Mouse (Mus musculus) lung, adult 18-20 months (tissue): ENCODE measurements around the gene Crygs.
"Not testable (repeated sequence)": the region's sequence is repeated elsewhere in the genome, so short reads cannot be mapped to it uniquely, and the experiment has no call there.

Experiments
- DNase-seq, 2 experiments: peaks; one replicate each; pipeline ENCODE4 v3.0.0; 2022; ENCODE audit warnings: mixed read lengths in 2 of 2

Crygs gene

DNA sequence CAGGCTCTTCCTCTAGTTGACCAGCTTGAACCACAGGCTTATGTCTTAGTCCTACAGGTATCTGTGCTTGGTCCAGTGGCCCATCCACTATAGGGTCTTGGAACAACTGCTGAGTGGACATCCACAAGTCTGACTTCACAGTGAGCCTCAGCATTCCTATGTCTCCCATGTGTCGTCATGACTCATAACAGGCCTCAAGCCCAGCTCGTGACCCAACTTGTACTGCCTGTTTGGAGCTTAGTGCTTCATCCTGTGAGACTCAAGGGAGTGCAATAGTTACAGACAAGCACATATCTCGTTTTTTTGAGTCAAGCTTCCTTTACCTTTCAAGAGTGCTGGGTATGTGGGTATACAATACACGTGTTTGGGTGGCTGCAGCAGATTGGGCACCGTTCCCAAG is 28.7 kb downstream of the Crygs start:
- DNase-seq = no peak

GRCm38 (mm10) chr16:22779228-22779835 is 32.0 kb downstream of the Crygs start:
- no peak for DNase-seq

- DNase-seq = not testable (repeated sequence)
Observed at GRCm38 (mm10) chr16:22778296-22778695, 33.1 kb downstream of the Crygs start.

- DNase-seq = no peak
Observed at GRCm38 (mm10) chr16:22775471-22775985, 35.8 kb downstream of the Crygs start.

DNA sequence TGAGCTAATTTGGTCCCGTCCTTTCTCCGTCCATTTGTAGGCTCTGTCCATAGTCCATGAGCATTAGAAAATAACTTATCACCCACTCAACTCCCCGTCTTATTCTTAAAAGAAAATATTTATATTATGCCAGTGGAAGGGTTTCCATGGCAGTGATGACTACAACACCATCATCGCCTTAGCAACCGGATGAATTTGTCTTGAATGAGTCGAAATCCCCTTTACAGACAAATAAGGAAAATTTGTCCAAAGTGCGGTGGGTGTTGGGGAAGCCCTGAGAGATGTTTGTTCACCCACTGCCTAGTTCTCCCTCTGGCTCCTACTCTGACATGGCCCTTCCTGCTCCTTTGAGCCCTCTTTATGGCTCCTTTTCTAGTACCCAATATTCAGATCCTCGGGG is 42.7 kb downstream of the Crygs start:
- no peak for DNase-seq

DNA sequence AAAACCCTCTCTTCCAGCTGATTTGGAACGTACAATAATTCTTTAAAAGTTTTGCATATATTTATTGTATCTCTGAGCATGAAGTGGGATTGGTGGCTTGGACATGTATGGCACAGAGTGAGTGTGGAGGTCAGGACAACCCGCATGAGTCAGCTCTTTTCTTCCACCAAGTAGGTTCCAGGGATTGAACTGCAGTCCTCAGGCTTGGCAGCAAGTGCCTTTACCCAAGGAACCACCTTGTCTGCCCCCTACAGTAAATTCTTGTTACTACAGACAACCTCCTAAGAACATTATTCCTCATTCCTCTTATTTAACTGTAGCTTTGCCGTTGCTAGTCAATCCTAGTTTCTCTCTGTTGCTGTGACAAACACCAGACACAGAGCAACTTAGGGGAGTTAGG is 44.0 kb downstream of the Crygs start:
- no peak for DNase-seq

DNA sequence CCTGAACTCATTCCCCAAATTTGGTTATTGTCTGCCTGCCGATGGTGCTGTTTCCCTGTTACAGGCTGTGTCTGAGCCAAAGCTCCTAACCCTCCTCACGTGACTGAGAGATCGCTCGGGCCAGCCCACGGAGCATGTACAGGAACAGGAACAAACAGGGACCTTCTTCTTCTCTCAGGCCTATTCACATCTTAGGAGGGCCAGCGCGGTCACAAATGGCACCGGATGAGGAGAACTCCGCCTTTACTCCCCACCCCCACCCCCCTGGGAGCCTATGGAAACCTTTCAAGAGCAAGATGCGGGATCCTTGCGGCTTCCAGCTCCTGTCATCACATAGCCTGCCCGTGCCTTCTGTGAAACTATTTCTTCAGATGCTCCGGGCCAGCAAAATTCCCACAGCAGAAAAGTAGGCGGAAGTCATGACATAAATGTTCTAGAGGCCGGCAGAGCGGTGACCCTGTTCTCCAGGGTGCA is 44.6 kb downstream of the Crygs start:
- no peak for DNase-seq

DNA sequence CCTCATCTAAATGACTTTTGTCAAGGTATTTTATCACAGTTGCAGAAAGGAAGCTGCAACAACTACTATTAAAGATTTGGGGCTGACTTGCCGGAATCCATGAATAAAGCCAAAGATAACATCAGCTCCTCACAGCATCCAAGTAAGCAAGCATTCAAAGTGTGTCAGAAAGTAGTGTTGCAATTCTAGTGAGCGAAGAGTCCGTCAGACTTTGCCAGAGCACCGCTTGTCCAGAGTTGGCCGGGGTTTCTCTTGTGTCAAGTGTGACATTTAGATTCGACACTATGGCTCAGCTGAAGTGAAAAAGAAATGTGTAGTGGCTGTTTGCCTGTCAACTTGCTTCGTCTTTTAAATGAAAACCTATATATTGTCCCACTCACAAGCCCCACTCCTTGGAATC is 45.8 kb downstream of the Crygs start:
- no peak for DNase-seq
